Mouse (Mus musculus): ENCODE measurements around the gene Cd46.

GRCm38 (mm10) chr1:195100693-195101092 lies 8.6 kb upstream of the Cd46 start:
- TF ChIP-seq CTCF (IDR thresholded peaks at IDR 0.05; ENCODE audit: extremely low read depth, insufficient read length, insufficient replicate concordance, low read depth, low read length) (no peak), POLR2A (IDR thresholded peaks at IDR 0.05; ENCODE audit: low read depth, low read length) (no peak)
